Comparison of ENCODE assay signal across 8 mouse cellular contexts in the genomic region with DNA sequence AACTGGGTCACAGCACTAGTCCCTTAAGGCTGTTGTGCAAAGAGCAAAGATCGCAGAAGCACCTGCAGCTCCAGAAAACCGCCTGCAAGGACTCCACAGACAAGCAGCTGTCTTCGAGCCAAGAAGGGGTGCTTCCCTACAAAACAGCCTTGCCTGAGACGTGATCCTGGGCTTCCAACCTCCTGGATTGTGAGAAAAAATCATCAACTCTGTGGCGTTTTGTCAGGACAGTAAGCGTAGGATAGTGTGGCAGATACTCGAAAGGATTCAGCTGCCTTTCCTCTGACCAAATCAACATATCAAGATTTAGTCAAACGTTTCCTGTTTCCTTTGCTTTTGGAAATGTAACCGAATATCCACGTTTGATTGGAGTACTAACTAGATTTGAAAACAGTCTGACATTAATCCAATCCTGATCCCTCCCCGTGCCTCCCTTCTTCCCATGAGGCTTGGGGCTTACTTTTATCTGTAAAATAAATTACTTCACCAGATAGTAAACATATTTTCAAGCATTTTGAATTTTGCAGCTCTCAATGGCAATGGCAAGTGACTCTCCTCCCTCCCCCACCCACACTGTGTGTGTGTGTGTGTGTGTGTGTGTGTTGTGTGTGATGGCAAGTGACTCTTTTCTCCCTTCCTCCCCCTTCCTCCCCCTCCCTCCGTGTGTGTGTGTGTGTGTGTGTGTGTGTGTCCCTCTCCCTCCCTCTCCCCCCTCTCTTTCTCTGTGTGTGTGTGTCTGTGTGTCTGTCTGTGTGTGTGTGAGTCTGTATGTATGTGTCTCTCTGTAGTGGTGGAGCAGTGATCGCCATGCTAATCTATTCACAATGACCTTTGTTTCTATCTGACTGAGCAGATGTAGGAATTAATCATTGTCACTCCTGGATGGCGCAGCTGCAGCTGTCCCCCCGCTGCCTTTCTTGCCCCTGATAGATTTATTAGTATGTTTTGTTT. TPM values are rescaled to one million over a fixed set of nuclear protein-coding genes. Genes with fewer than 3 reads are reported as not detected.
DNase-seq lines count a peak whose midpoint lies in the region; ATAC-seq and TF ChIP-seq lines count a peak whose summit lies in the region.

No protein-coding gene starts in this region.

- 0 out of 2 replicates have a peak, but pooled peaks have one; percentile 13 for ATAC-seq in frontal cortex, adult (ENCODE audit: low TSS enrichment)
- ATAC-seq in intestine, postnatal 0 days: peak; percentile 52
- ATAC-seq in midbrain, embryonic 15.5 days (replicated peaks): peak; percentile 71
- no peak for ATAC-seq in erythroid progenitor cell, adult 5-6 weeks (replicated peaks; ENCODE audit: low FRiP score, poor library complexity, severe bottlenecking)

- no peaks in the 10 kb centered on the region for H3K9me3 ChIP-seq in intestine, postnatal 0 days (ENCODE audit: control insufficient read depth)
- H3K9me3 ChIP-seq in midbrain, embryonic 15.5 days: no peaks in the 10 kb centered on the region

- 7% methylated on average over 15 of the region's 15 CpGs for WGBS in intestine, postnatal 0 days
- 14% methylated on average over 15 of the region's 15 CpGs for WGBS in midbrain, embryonic 15.5 days

- no peak overlapping the region; the same call in 1 of the 2 replicates for H3K9ac ChIP-seq in intestine, postnatal 0 days (ENCODE audit: low read depth, low read length)
- no peak overlapping the region for H3K9ac ChIP-seq in midbrain, embryonic 15.5 days

- H3K4me3 ChIP-seq in intestine, postnatal 0 days (ENCODE audit: low read depth, low read length): no peak overlapping the region
- no peak overlapping the region for H3K4me3 ChIP-seq in midbrain, embryonic 15.5 days

- no peak for TF ChIP-seq CTCF in intestine, postnatal 0 days (IDR thresholded peaks at IDR 0.05; ENCODE audit: low read depth)

- no peak for DNase-seq in frontal cortex, postnatal 14 days (ENCODE audit: low spot score in 2 of 2)
- peak; percentile 64 for DNase-seq in embryo, embryonic 9.5 days (ENCODE audit: extremely low spot score)
- no peak for DNase-seq in layer of hippocampus, postnatal 25 days (ENCODE audit: extremely low spot score in 1 of 2, low spot score in 1 of 2)
- DNase-seq in spleen, adult 12 weeks (ENCODE audit: low spot score): no peak

- peak overlapping the region; percentile 22 for H3K27ac ChIP-seq in intestine, postnatal 0 days (ENCODE audit: low read depth, low read length)
- H3K27ac ChIP-seq in midbrain, embryonic 15.5 days: peak overlapping the region; percentile 68

- H3K4me1 ChIP-seq in intestine, postnatal 0 days (replicated peaks; ENCODE audit: control insufficient read depth, insufficient read depth, low read length): no peaks in the 10 kb centered on the region
- H3K4me1 ChIP-seq in midbrain, embryonic 15.5 days: peaks cover 20% of the 10 kb centered on the region

- no peaks in the 10 kb centered on the region for H3K36me3 ChIP-seq in intestine, postnatal 0 days (ENCODE audit: control insufficient read depth, insufficient read depth)
- no peaks in the 10 kb centered on the region for H3K36me3 ChIP-seq in midbrain, embryonic 15.5 days (replicated peaks)

- H3K4me2 ChIP-seq in intestine, postnatal 0 days (replicated peaks; ENCODE audit: low read depth): peak overlapping the region; percentile 51
- peak overlapping the region; percentile 36 for H3K4me2 ChIP-seq in midbrain, embryonic 15.5 days

- H3K27me3 ChIP-seq in intestine, postnatal 0 days (replicated peaks; ENCODE audit: control insufficient read depth, insufficient read depth, low read length): no peaks in the 10 kb centered on the region
- no peaks in the 10 kb centered on the region for H3K27me3 ChIP-seq in midbrain, embryonic 15.5 days (replicated peaks)

RNA-seq across cellular contexts. Expression of a gene that starts 47.3 kb away (rescaled TPM):
- polyA plus RNA-seq in intestine, postnatal 0 days (2015; fragmentation: Nextera tagmentation; extraction: Ambion mirVana): 0.09 and 0.10 TPM in 2 replicates
- polyA plus RNA-seq in midbrain, embryonic 15.5 days (2015; fragmentation: Nextera tagmentation; extraction: Ambion mirVana): 6.2 and 6.4 TPM in 2 replicates
- under 1 TPM; 0.76 to 0.77 TPM for total RNA-seq in layer of hippocampus, postnatal 25 days (2021)
- total RNA-seq in erythroid progenitor cell, adult 5-6 weeks (2015; ENCODE audit: low replicate concordance): not detected in 2 replicates
- total RNA-seq in erythroid progenitor cell, adult 5-6 weeks (2017; ENCODE audit: low replicate concordance): not detected in 2 replicates
